Mouse (Mus musculus) neural tube, embryonic 11.5 days (tissue): ENCODE measurements around the gene 1700001C02Rik. TPM values are rescaled to one million over a fixed set of nuclear protein-coding genes. Genes with fewer than 3 reads are reported as not detected.

ENCODE experiments used
- ATAC-seq: fragments of 200-750 bp; cut with Nextera tagmentation; 2 replicates; pipeline ENCODE4 v1.8.0; 2017; ENCODE audit warnings: moderate number of reproducible peaks, mild to moderate bottlenecking, moderate TSS enrichment, moderate library complexity; ENCODE audit not compliant: insufficient read depth, low FRiP score, low TSS enrichment
- DNase-seq: peaks from one replicate; pipeline ENCODE4 v3.0.0-alpha.2; 2015; ENCODE audit warnings: low spot score
- H3K27ac ChIP-seq: fragments of 300-500 bp; sonication (generic); 2 replicates; pipeline ENCODE4 v1.5.1; 2014; ENCODE audit warnings: low read depth, mild to moderate bottlenecking, low read length
- H3K27me3 ChIP-seq: fragments of 300-500 bp; sonication (generic); 2 replicates; pipeline ENCODE4 v1.6.1; 2014; ENCODE audit warnings: mild to moderate bottlenecking, low read length, mixed read lengths; ENCODE audit not compliant: control insufficient read depth, insufficient read depth
- H3K36me3 ChIP-seq: fragments of 300-500 bp; sonication (generic); 2 replicates; pipeline ENCODE4 v1.6.1; 2014; ENCODE audit warnings: mild to moderate bottlenecking, low read length, moderate library complexity, mixed read lengths; ENCODE audit not compliant: control insufficient read depth, insufficient read depth
- H3K4me1 ChIP-seq: fragments of 300-500 bp; sonication (generic); 2 replicates; pipeline ENCODE4 v1.6.1; 2014; ENCODE audit warnings: low read length, mixed read lengths; ENCODE audit not compliant: control insufficient read depth, insufficient read depth
- H3K4me2 ChIP-seq: fragments of 300-500 bp; sonication (generic); 2 replicates; pipeline ENCODE4 v1.6.1; 2014; ENCODE audit warnings: low read depth, mild to moderate bottlenecking, moderate library complexity
- H3K4me3 ChIP-seq: fragments of 300-500 bp; sonication (generic); 2 replicates; pipeline ENCODE4 v1.5.1; 2014; ENCODE audit warnings: low read depth, low read length
- H3K9ac ChIP-seq: fragments of 300-500 bp; sonication (generic); 2 replicates; pipeline ENCODE4 v1.6.1; 2014; ENCODE audit warnings: mild to moderate bottlenecking, low read length
- H3K9me3 ChIP-seq: fragments of 300-500 bp; sonication (generic); 2 replicates; pipeline ENCODE4 v1.6.1; 2016; ENCODE audit warnings: low read length; ENCODE audit not compliant: control insufficient read depth
- WGBS: fragments of 180-500 bp; shearing (Covaris S2); extraction: QIAGEN DNeasy Blood & Tissue Kit; methylation state at CpG from one replicate; pipeline ENCODE4 v1.1.7; 2014; 5-methylcytosine and 5-hydroxymethylcytosine counted together
- polyA plus RNA-seq: library from polyadenylated mRNA; unstranded; fragments of >200 nt; fragmentation: Nextera tagmentation; extraction: Ambion mirVana; gene quantifications from 2 replicates; pipeline ENCODE4 v1.2.1, GENCODE M21; 2014

The 1700001C02Rik gene
- polyA plus RNA-seq, 1 experiment from 2014 or later: not detected

DNA sequence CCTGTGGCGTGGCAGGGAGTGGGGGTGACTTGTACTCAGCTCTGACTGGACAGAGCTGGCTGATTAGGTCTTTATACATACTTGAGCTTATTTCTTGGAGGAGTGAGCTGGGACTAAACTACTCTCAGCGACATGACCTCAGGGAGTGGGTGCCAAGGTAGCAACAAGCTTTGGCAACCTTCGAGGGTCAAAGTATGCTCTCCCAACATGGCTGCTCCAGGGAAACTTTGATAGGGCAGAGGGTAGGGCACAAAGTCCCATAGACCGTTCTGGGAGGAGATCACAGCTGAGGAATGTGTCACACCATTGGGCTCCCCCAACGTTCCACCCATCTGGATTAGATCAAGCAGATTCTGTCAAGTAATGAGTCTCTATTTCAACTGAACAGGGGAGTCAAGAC is 18.7 kb downstream of the 1700001C02Rik start:
- H3K27me3 ChIP-seq: no peaks in the 10 kb centered on the region
- DNase-seq (no peak), ATAC-seq (no peak)
- no peak overlapping the region for H3K4me3 ChIP-seq
- H3K36me3 ChIP-seq: no peaks in the 10 kb centered on the region
- H3K4me1 ChIP-seq: no peaks in the 10 kb centered on the region
- no peak overlapping the region for H3K27ac ChIP-seq
- no peaks in the 10 kb centered on the region for H3K9me3 ChIP-seq
- H3K9ac ChIP-seq: no peak overlapping the region
- H3K4me2 ChIP-seq: no peak overlapping the region
- whole genome bisulfite sequencing: 81% methylated on average over 5 of the region's 5 CpGs

GRCm38 (mm10) chr5:30485136-30485535 is 19.3 kb downstream of the 1700001C02Rik start:
- Histone ChIP-seq H3K27me3 (no peaks in the 10 kb centered on the region), H3K4me3 (no peak overlapping the region), H3K36me3 (no peaks in the 10 kb centered on the region), H3K9me3 (no peaks in the 10 kb centered on the region), H3K4me2 (no peak overlapping the region), H3K4me1 (no peaks in the 10 kb centered on the region), H3K27ac (no peak overlapping the region), H3K9ac (no peak overlapping the region)
- WGBS: 86% methylated on average over 6 of the region's 6 CpGs
- DNase-seq: no peak
- no peak for ATAC-seq

GRCm38 (mm10) chr5:30490215-30490614 is 24.4 kb downstream of the 1700001C02Rik start:
- H3K36me3 ChIP-seq: no peaks in the 10 kb centered on the region
- no peaks in the 10 kb centered on the region for H3K27me3 ChIP-seq
- no peaks in the 10 kb centered on the region for H3K9me3 ChIP-seq
- no peak overlapping the region for H3K4me2 ChIP-seq
- H3K4me1 ChIP-seq: no peaks in the 10 kb centered on the region
- H3K4me3 ChIP-seq: no peak overlapping the region
- DNase-seq (no peak), ATAC-seq (no peak)
- H3K27ac ChIP-seq: no peak overlapping the region
- no peak overlapping the region for H3K9ac ChIP-seq

- 78% methylated on average over 5 of the region's 5 CpGs for WGBS
- no peak for ATAC-seq
- DNase-seq: no peak
- H3K27ac ChIP-seq: no peak overlapping the region
- no peak overlapping the region for H3K4me2 ChIP-seq
- H3K27me3 ChIP-seq: no peaks in the 10 kb centered on the region
- H3K4me1 ChIP-seq: no peaks in the 10 kb centered on the region
- H3K9ac ChIP-seq: no peak overlapping the region
- no peaks in the 10 kb centered on the region for H3K9me3 ChIP-seq
- H3K36me3 ChIP-seq: no peaks in the 10 kb centered on the region
- H3K4me3 ChIP-seq: no peak overlapping the region
Observed at GRCm38 (mm10) chr5:30490845-30491244, 25.0 kb downstream of the 1700001C02Rik start.

DNA sequence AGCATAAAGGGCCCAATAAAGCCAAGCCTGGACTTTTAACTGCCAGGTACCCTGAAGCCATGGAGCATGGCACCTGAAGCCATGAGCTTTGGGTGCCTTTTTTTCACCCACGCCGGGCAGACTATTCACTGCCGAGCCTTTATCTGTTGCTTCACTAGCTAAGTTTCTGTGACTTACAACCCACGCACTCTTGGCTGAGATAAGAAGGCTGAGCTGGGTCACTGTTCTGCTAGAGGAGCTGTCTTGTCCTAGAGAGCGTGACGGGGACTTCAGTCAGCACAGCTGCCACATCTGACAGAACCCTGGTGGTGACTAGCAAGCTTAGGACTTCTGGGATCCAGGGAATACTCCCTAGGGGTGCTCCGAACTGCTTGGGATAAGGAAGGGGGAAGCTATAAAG is 27.9 kb downstream of the 1700001C02Rik start:
- H3K4me2 ChIP-seq: no peak overlapping the region
- no peaks in the 10 kb centered on the region for H3K36me3 ChIP-seq
- no peak overlapping the region for H3K9ac ChIP-seq
- ATAC-seq (no peak), DNase-seq (no peak)
- no peaks in the 10 kb centered on the region for H3K9me3 ChIP-seq
- no peak overlapping the region for H3K27ac ChIP-seq
- H3K4me1 ChIP-seq: no peaks in the 10 kb centered on the region
- no peaks in the 10 kb centered on the region for H3K27me3 ChIP-seq
- no peak overlapping the region for H3K4me3 ChIP-seq
- 80% methylated on average over 7 of the region's 7 CpGs for WGBS

DNA sequence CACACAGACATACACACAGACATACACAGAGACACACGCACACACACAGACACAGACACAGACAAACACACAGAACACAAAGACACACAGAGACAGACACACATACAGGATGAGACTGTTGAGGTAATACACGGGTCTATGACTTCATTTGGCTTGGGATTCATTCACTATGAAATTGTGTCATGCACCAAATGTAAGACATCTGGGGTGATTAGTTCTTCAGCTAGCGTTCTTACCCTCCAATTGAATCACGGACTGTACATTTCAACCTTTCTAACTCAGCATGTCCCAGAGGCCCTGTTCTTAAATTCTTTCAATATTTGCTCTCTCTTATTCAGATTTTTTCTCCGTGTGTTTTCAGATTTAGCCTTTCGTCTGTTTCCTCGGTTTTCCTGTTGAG is 28.8 kb downstream of the 1700001C02Rik start:
- DNase-seq (no peak), ATAC-seq (no peak)
- Histone ChIP-seq H3K9me3 (no peaks in the 10 kb centered on the region), H3K4me1 (no peaks in the 10 kb centered on the region), H3K9ac (no peak overlapping the region), H3K36me3 (no peaks in the 10 kb centered on the region), H3K4me2 (no peak overlapping the region), H3K27ac (no peak overlapping the region), H3K4me3 (no peak overlapping the region), H3K27me3 (no peaks in the 10 kb centered on the region)
- 80% methylated on average over 7 of the region's 7 CpGs for WGBS

DNA sequence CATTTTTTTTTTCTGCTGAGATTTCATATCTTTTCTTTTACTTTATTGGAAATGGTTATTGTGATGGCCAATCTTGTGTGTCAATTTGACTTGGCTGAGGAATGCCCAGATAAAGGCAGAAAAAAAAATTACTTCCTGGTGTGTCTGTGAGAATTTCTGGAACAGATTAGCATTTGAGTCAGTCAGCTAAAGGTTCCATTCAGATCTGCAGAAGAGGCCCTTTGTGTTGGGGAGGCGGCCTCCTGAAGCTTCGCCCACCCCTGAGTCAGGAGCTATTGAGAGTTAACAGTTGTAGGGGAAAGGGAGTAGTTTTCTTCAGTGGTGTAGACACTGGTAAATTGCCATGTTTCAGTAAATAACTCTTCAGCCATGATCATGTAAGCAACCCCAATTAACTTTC is 29.4 kb downstream of the 1700001C02Rik start:
- H3K4me1 ChIP-seq: no peaks in the 10 kb centered on the region
- ATAC-seq (no peak), DNase-seq (no peak)

DNA sequence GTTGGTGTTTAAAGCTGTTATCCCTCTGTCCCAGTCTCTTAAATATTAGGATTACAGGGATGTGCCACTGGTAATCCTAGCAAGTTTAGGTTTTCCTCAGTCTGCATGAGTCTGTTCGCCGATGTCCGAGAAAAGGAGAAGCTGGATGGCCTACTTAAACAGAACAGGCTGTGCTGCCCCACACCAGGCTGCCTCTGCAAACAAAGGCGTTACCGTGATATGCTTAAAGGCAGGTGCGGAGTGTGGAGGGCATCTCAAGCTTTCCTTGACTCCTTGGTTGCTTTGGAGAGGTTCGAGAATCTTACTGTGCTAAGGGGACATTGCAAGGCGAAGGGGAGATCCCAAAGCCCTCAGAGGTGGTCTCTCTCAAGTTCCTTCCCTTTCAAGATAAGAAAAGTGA is 31.0 kb downstream of the 1700001C02Rik start:
- H3K9me3 ChIP-seq: no peaks in the 10 kb centered on the region
- no peaks in the 10 kb centered on the region for H3K4me1 ChIP-seq
- no peaks in the 10 kb centered on the region for H3K27me3 ChIP-seq
- no peak for DNase-seq
- WGBS: 78% methylated on average over 8 of the region's 8 CpGs
- no peak for ATAC-seq
- H3K27ac ChIP-seq: no peak overlapping the region
- no peaks in the 10 kb centered on the region for H3K36me3 ChIP-seq
- no peak overlapping the region for H3K4me3 ChIP-seq
- no peak overlapping the region for H3K9ac ChIP-seq
- H3K4me2 ChIP-seq: no peak overlapping the region

More for the DNA sequence above, 29.4 kb downstream of the 1700001C02Rik start:
- no peaks in the 10 kb centered on the region for H3K9me3 ChIP-seq
- no peak overlapping the region for H3K4me3 ChIP-seq
- no peak overlapping the region for H3K4me2 ChIP-seq
- 58% methylated on average over 2 of the region's 2 CpGs for WGBS
- H3K27ac ChIP-seq: no peak overlapping the region
- no peaks in the 10 kb centered on the region for H3K27me3 ChIP-seq
- H3K36me3 ChIP-seq: no peaks in the 10 kb centered on the region
- no peak overlapping the region for H3K9ac ChIP-seq

- H3K36me3 ChIP-seq: no peaks in the 10 kb centered on the region
- DNase-seq (peak; percentile 48), ATAC-seq (no peak)
- no peaks in the 10 kb centered on the region for H3K4me1 ChIP-seq
- WGBS: 54% methylated on average over 7 of the region's 7 CpGs
- H3K9ac ChIP-seq: no peak overlapping the region
- no peaks in the 10 kb centered on the region for H3K27me3 ChIP-seq
- no peak overlapping the region for H3K4me2 ChIP-seq
- H3K4me3 ChIP-seq: no peak overlapping the region
- no peak overlapping the region for H3K27ac ChIP-seq
- H3K9me3 ChIP-seq: no peaks in the 10 kb centered on the region
Observed at GRCm38 (mm10) chr5:30497299-30497698, 31.5 kb downstream of the 1700001C02Rik start.
